Mouse (Mus musculus): ENCODE data around the gene Gm2a.

DNA sequence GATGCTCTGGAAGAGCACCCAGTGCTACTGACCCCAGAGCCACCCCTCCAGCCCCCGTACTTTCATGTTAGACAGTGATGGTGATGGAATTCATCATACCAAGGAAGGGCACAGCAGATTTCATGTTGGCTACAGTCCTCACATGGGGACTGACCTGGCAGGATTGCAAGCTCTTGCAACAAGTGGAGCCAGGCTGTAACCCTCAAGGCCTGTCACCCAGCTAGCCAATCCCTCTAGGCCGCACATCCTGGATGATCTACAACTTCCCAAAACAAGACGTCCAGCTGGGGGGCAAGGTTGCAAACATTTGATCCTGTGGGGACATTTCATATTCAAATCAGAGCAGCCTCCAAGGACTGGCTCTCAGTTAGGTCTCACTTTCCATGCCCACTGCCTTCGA lies 13.3 kb upstream of the Gm2a start:
- TF ChIP-seq CTCF (IDR thresholded peaks at IDR 0.05; ENCODE audit: control insufficient read depth, insufficient read depth, insufficient read length) (no peak), CEBPB (IDR thresholded peaks at IDR 0.05; ENCODE audit: low read depth) (no peak)

All from C2C12 (cell line).